Mouse (Mus musculus) embryonic fibroblast, embryonic 13.5 days (primary cell): ENCODE results near the gene Galr3.

ENCODE experiments used
- CTCF ChIP-seq: IDR thresholded peaks from 2 replicates; pipeline ENCODE4 v1.5.1; 2011; ENCODE audit warnings: mild to moderate bottlenecking, control low read depth, low read length, moderate library complexity, borderline replicate concordance; ENCODE audit not compliant: insufficient read depth
- POLR2A ChIP-seq: IDR thresholded peaks from 2 replicates; pipeline ENCODE4 v1.6.1; 2011; ENCODE audit warnings: low read depth, mild to moderate bottlenecking, control low read depth, low read length, moderate library complexity

GRCm38 (mm10) chr15:79067631-79068030, 25.9 kb downstream of the Galr3 start:
- TF ChIP-seq CTCF (no peak), POLR2A (no peak)
